Mouse (Mus musculus) bone marrow, adult 2 months (tissue): ENCODE data around the gene Arhgef11. TPM values are rescaled to one million over a fixed set of nuclear protein-coding genes. Genes with fewer than 3 reads are reported as not detected.

ENCODE experiments used
- H3K27ac ChIP-seq: fragments of 200-500 bp; 2 replicates; pipeline ENCODE4 v1.5.1; 2012; ENCODE audit warnings: low read depth, mild to moderate bottlenecking, control low read depth, inconsistent platforms, low read length; ENCODE audit not compliant: control insufficient read depth, poor library complexity, insufficient read depth
- H3K4me1 ChIP-seq: fragments of 200-500 bp; 2 replicates; pipeline ENCODE4 v1.6.1; 2011; ENCODE audit warnings: low read length; ENCODE audit not compliant: control insufficient read depth, insufficient read depth
- H3K4me3 ChIP-seq: fragments of 200-500 bp; replicated peaks from 2 replicates; pipeline ENCODE3; 2011; ENCODE audit warnings: mild to moderate bottlenecking, low read depth, low read length, control low read depth; ENCODE audit not compliant: control insufficient read depth
- CTCF ChIP-seq: fragments of 200-500 bp; IDR thresholded peaks from 2 replicates; pipeline ENCODE4 v1.5.1; 2011; ENCODE audit warnings: low read length, control low read depth; ENCODE audit not compliant: control insufficient read depth, insufficient read depth
- POLR2A ChIP-seq: fragments of 200-500 bp; IDR thresholded peaks from 2 replicates; pipeline ENCODE4 v1.6.1; 2011; ENCODE audit warnings: low read depth, mild to moderate bottlenecking, control low read depth, low read length, borderline replicate concordance; ENCODE audit not compliant: control insufficient read depth
- WGBS: fragments of 180-500 bp; shearing (Covaris S2); methylation state at CpG from one replicate; pipeline ENCODE4 v1.1.7; 2018; 5-methylcytosine and 5-hydroxymethylcytosine counted together
- polyA plus RNA-seq: library from polyadenylated mRNA; stranded (reverse); fragments of >200 nt; gene quantifications from 2 replicates; pipeline ENCODE4 v1.2.4, GENCODE M21; 2011; ENCODE audit warnings: low replicate concordance; ENCODE audit not compliant: missing spikeins, insufficient read depth, insufficient read length

The Arhgef11 gene
- polyA plus RNA-seq, 1 experiment: 4.5 TPM

- no peak overlapping the region for H3K27ac ChIP-seq
- 58% methylated on average over 18 of the region's 18 CpGs for WGBS
- no peak for TF ChIP-seq CTCF
- no peak for TF ChIP-seq POLR2A
- no peak overlapping the region for H3K4me3 ChIP-seq
- peaks cover 5% of the 10 kb centered on the region for H3K4me1 ChIP-seq
Observed at GRCm38 (mm10) chr3:87745036-87745659, 127.8 kb downstream of the Arhgef11 start.

GRCm38 (mm10) chr3:87748431-87748830 lies 131.1 kb downstream of the Arhgef11 start, which contains the start of gene Lrrc71:
TSS of gene Lrrc71 (minus strand) at chr3:87748625.
- Histone ChIP-seq H3K27ac (no peak within 1 kb of the TSS), H3K4me1 (peaks cover 1% of the 10 kb centered on the region; the same call in 1 of the 2 replicates), H3K4me3 (no peak within 1 kb of the TSS)
- TF ChIP-seq POLR2A (no peak), CTCF (no peak)
- WGBS: 80% methylated on average over 13 of the region's 13 CpGs

DNA sequence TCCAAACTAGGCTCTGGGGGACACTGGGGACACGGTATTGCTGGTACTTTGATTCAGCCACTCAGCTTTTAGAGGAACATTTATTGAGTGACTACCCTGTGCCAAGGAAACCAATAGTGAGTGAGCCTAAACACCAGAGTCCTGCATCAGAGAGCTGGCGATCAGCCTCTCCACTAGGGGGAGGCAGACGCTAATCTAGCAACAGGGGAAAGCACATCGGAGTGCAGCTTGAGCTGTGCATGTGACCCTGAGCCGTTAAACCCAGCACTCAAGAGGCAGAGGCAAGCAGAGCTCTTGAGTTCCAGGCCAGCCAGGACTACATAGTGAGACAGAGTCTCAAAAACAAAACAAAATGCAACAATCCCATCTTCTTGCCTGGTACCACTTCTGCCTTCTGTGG lies 131.7 kb downstream of the Arhgef11 start:
- TF ChIP-seq CTCF: peak; percentile 81
- no peak for TF ChIP-seq POLR2A
- no peaks in the 10 kb centered on the region; the same call in 1 of the 2 replicates for H3K4me1 ChIP-seq
- H3K4me3 ChIP-seq: no peak overlapping the region
- H3K27ac ChIP-seq: no peak overlapping the region
- 21% methylated on average over 5 of the region's 5 CpGs for WGBS

GRCm38 (mm10) chr3:87749977-87750376 lies 132.6 kb downstream of the Arhgef11 start:
- Histone ChIP-seq H3K4me3 (no peak overlapping the region), H3K27ac (no peak overlapping the region), H3K4me1 (no peaks in the 10 kb centered on the region)
- WGBS: 90% methylated on average over 12 of the region's 12 CpGs
- no peak for TF ChIP-seq CTCF
- TF ChIP-seq POLR2A: no peak

DNA sequence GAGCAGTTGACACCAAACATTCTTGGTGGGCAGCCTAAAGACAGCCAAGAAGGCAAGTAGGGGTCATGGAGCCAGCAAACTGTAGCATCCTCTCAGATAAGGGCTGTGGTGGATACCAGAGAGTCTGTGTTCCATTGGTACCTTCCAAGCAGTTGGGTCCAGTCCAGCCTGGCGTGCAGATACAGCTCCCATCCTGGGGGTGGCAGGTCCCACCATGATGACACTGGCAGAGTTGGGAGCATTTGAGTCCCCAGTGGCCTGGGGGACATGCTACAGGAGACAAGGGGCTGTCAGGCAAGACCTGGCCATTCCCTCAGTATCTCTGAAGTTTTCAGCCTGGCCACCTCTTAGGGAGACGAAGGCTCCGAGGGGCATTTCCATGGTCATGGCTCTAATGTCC lies 135.2 kb downstream of the Arhgef11 start:
- no peak for TF ChIP-seq POLR2A
- no peak for TF ChIP-seq CTCF
- Histone ChIP-seq H3K27ac (no peak overlapping the region), H3K4me3 (no peak overlapping the region), H3K4me1 (no peaks in the 10 kb centered on the region)
- WGBS: 72% methylated on average over 3 of the region's 3 CpGs

GRCm38 (mm10) chr3:87753829-87754228 lies 136.5 kb downstream of the Arhgef11 start:
- TF ChIP-seq POLR2A: no peak
- Histone ChIP-seq H3K4me3 (no peak overlapping the region), H3K4me1 (no peaks in the 10 kb centered on the region), H3K27ac (no peak overlapping the region)
- 88% methylated on average over 13 of the region's 13 CpGs for WGBS

GRCm38 (mm10) chr3:87755964-87756363 lies 138.6 kb downstream of the Arhgef11 start:
- 20% methylated on average over 24 of the region's 24 CpGs for WGBS
- H3K4me1 ChIP-seq: no peaks in the 10 kb centered on the region
- TF ChIP-seq CTCF (peak; percentile 87), POLR2A (no peak)
- no peak overlapping the region for H3K27ac ChIP-seq
- no peak overlapping the region for H3K4me3 ChIP-seq

DNA sequence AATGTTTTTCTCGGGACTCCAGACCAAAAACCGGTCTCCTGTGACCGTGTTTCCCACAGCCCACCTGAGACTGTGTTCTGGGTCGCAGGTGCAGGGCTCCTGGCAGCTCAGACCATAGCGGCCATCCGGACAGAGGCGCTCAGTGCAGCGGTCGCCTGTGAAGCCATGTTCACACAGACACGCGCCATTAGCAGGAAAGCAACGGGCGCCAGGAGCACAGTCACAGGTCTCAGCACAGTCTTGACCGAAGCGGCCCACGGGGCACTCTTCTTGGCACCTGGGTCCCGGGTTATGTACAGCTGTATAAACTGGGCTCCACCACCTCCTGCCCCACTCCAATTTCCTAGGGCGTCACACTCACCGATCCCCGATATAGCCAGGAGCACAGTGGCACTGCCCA lies 139.1 kb downstream of the Arhgef11 start:
- 87% methylated on average over 20 of the region's 20 CpGs for WGBS
- no peak for TF ChIP-seq POLR2A
- no peak for TF ChIP-seq CTCF
- Histone ChIP-seq H3K4me1 (no peaks in the 10 kb centered on the region), H3K27ac (no peak overlapping the region), H3K4me3 (no peak overlapping the region)

- 50% methylated on average over 4 of the region's 5 CpGs for WGBS
- no peak overlapping the region for H3K27ac ChIP-seq
- no peak for TF ChIP-seq POLR2A
- TF ChIP-seq CTCF: no peak
- H3K4me1 ChIP-seq: no peaks in the 10 kb centered on the region
- no peak overlapping the region for H3K4me3 ChIP-seq
Observed at GRCm38 (mm10) chr3:87758641-87759040, 141.3 kb downstream of the Arhgef11 start.
